Mouse (Mus musculus) heart, postnatal 10 days (tissue): ENCODE measurements around the gene Rgs8. TPM values are rescaled to one million over a fixed set of nuclear protein-coding genes. Genes with fewer than 3 reads are reported as not detected.

Source experiments
- DNase-seq, 2 experiments: peaks; one replicate each; pipeline ENCODE4 v3.0.0; 2021
- intact Hi-C: fragments of 180-260 bp; cut with DNase I; formaldehyde crosslinking; loops from one replicate; pipeline ENCODE4 v1.15.1; 2025
- total RNA-seq, 2 experiments: library from RNA; stranded (reverse); gene quantifications; 2 replicates each; pipeline ENCODE4 v1.2.3; 2021

Gene Rgs8
- total RNA-seq, 2 experiments from 2014 or later: not detected

DNA sequence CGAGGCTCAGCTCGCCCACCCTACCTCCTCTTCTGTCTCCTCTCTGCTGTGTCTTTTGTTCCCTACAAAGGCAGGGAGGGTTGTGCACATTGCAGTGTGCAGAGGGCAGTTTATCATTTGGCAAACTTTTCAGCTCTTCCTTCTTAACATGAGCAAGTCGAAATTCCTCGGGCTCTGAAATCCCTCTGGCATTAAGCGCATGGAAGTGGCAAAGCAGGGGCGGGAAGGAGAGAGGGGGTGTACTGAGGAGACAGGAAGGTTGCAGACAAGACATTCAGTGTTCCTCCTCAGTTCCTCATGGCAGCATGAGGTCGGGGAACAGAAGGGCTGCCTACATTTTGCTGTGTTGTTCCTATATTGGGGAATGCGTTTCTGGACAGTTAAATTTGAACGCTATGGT lies 19.9 kb downstream of the Rgs8 start:
- intact Hi-C loops: no loop called here
- no peak for DNase-seq

DNA sequence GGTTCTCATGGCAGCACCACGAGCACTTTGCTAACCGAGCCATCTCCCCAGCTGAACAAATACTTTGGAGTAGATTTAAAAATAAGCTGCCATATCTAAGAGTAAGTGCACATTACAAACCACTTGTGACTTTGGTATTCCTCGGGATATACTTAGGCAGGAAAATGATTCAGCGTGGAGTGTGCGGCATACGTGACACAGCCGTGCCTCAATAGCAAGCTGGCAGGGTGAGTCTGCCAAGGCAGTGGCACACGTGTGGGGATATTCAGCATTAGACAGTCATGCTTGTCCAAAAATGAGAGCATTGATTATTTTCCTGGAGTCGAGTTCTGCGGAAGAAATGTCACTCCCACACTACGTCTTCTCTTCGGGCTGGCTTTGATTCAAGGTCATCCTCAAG lies 21.1 kb downstream of the Rgs8 start:
- intact Hi-C loops: no loop called here
- no peak for DNase-seq

DNA sequence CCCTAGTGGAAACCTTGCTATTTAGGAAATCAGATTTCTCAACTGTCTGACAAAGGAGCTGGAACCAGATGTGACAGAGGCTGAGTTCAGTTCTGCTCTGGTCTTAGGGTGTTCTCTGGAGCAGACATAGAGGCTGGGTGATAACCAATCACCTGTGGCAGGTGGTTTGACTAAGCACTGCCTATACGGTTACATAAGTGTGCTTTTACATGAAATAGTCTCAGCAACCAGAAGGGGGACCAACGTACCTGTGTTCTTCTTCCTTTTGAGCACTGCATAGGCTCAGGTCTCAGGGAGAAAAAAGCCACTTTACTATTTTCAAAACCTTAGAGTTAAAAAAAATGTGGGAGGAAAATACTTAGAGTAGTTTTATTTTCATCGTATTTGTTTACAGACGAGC lies 22.8 kb downstream of the Rgs8 start:
- intact Hi-C loops: no loop called here
- DNase-seq: no peak

DNA sequence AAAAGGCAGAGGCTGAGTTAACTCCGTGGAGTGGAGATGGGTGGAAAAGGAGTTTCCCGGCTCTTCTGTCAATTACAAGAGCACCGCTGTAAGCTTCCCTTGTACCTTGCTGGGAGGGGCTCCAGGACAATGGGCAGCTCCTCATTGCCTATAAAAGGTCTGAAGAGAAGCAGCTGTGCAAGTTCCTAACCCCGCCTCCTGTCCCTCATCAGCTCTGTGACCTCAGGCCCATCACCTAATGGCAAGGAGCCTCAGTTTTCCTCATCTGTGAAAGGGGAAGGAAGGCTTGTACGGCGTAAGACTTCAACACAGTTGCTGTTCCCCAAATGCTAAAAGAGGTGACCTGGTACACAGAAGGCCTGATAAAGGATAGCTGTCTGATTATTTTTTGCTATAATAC lies 24.8 kb downstream of the Rgs8 start:
- DNase-seq: no peak
- intact Hi-C loops: no loop called here

DNA sequence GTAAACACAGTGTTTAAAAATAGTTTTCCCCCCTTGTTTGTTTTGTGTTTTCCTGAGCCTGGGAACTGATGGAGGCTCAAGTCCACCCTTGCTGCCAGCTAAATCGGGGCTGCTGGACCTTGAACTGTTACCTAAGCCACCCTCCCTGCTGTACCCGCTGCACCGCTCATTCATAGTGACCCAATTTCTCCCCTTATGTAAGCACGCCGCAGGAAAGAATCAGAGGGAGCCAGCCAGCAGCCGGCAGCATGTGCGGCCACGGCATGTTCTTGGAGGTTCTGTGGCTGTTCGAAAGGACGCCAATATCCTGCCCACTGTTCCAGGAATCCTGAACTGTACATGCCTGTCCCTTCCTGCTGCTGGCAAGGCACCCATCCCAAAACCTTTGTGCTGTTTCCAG lies 26.3 kb downstream of the Rgs8 start:
- intact Hi-C loops: no loop called here
- DNase-seq: peak; percentile 40 to 48

DNA sequence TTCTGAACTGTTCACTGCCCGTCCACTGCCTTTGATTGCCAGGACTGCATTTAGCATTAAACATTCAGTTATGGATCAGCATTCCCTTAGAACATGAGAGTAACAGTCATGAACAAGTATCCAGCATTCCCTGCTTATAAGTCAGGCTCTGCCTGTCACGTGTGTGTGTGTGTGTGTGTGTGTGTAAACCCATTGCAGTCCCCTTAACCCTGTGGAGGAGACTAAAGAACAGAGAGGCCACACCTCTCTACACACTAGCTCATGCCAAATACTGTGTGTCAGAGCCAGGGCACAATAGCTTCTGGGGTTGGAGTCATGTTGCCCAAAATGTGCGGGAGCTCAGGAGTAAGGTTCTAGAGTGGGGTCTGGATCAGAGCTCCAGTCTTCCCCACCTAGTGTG lies 26.8 kb downstream of the Rgs8 start:
- no peak for DNase-seq
- intact Hi-C loops: no loop called here

DNA sequence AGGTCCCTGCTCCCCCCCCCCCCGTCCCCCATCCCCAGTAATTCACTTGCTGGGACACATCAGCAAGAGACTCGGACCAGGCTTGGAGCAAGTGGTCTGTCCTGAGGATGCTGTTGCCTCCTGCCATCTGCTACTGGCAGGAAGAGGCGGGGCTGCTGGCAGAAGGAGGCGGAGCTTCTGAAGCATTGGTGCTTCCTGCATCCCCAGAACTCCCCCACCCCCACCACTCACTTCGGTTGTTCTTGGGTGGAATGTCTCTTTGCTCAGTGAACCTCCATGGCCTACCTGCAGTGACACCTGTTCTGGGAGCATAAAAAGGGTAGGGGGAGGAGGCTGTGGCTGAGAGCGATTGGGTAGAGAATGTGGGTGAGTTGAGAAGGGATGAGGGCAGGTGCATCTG lies 27.5 kb downstream of the Rgs8 start:
- intact Hi-C loops: no loop called here
- DNase-seq: no peak

DNA sequence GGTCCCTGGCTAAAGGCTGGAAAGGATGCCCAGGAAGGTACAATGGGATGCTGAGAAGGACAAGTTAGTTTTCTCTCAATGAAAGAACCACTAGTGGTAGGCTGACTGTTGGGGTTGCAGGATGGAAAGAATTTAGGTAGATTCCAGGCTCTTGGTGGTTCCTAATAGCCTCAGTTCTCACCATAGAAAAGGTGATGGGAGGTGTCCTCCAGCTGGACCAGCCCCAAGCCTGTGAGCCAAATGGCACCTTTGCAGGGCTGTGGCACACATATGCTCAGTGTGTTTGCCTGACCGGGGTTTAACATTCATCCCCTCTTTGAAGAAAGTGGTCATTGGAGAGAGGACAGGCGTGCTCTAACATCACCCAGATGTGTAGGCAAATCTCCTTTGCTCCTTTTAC lies 28.2 kb downstream of the Rgs8 start:
- intact Hi-C loops: no loop called here
- no peak for DNase-seq

DNA sequence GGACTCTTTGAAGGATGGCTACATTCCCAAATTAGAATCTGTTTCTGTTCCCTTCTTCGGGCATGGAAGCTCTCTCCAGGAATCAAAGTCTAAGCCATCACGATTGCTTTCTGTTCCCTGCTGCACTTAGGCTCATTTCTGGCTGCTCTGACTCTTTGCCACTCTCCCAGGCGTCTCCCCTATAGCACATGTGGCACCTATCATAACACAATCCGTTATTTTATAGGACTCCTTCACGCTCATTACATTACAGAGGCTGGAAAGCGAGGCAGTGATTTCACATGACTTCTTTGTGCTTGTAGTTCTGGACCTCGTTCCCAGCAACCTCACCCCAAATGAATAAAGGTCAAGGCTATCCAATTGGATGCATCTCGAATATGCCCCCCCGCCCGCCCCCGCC lies 30.4 kb downstream of the Rgs8 start:
- DNase-seq: no peak
- intact Hi-C loops: no loop called here

DNA sequence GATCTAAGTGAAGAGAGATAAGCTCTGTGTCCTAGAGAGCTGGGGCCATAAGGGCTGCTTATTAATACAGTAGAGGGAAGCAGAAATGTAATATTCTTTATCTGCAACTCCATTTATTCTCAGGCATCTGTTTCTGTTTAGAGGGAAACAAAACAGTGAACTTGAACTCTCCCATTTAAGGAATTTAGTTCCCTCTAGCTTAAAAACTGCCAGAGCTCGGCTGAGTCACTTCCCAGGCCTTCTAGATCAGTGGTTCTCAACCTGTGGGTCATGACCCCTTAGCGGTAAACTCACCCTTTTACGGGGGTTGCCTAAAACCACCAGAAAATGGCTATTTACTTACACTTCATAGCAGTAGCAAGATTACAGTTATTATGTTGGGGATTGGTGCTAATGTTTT lies 32.8 kb downstream of the Rgs8 start:
- intact Hi-C loops: no loop called here

DNA sequence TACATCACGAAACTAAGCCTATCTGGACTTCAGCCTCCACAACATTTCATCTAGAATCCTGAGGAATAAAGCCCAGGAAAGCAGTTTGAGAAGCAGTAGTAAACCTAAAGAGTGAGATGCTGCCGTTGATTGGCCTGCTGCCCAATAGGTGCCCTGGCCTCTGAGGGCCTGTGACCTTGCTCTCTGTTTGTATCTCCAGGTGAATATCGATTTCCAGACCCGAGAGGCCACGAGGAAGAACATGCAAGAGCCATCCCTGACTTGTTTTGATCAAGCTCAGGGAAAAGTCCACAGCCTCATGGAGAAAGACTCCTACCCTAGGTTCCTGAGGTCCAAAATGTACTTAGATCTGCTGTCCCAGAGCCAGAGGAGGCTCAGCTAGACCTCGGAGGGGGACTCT lies 39.7 kb downstream of the Rgs8 start:
- no peak for DNase-seq
- intact Hi-C loops: no loop called here

More for the DNA sequence above, 32.8 kb downstream of the Rgs8 start:
- no peak for DNase-seq

DNA sequence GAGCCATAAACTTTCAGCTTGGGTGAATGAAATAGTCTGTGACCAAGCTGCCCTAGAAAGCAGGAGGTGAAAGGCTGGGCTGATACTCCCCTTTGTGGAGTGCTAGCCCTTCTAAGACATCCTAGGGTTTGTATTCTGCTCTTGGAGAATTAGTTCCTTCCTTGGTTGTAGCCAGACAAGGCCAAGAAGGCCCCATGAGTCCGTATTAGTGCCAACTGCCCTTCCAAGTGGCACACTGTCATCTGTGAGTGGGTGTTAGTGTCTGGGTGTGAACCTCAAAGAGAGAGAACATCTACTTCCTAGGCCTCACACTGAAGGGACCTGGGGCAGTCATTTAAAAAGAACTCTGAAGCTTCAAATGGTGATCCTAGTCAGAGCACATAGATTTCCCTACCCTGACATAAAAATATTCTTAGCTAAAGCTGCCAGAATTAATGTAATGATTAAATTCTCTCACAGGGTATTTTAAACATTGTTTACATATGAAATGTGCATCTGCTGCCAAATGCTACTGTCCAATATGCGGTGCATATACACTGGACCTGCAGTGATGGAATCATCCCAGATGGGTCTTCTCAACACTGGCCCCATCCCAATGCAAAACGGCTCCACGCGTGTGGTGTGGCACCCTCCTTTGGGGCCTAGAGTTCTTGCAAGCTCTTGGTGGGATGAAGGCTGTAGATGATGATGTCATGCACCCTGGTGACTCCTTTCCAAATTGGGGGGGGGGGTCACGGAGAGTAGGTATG lies 41.7 kb downstream of the Rgs8 start:
- no peak for DNase-seq
- intact Hi-C loops: no loop called here

DNA sequence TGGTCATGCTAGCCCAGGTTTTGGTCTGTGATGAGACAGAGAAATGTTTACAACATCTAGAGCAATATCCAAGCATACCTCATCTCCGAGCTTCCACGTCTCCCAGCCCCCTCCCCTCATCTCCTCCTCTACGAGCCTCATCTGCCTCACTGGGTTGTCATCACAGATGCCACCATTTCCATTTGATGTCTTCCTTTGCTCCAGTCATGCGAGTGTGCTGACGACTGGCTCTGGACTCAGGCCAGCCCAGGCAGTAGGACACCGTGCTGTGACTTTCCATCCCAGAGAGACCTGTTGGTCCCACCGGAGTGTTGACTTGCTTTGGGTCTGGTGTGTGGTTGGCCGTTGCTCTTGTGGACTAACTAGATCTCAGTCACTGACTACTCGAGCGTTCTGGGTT lies 42.6 kb downstream of the Rgs8 start:
- DNase-seq: no peak
- intact Hi-C loops: no loop called here

DNA sequence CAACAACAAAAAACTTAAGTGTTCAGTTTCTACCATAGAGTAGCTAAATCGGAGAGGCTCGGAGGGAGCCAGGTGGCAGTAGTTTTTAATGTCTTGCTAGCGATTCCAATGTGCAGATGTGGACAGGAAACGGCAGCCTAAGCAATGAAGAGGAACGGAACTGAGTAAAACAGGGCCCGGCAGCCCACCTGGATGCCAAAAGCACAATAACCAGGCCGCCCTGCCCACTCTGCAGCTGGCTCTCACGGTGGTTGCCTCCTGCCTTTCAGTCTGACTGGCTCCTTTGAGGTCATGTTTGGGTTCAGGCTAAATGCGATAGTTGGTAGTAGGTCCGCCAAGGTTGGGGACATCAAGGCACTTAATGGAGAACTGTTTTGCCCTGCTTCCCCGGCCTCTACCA lies 43.3 kb downstream of the Rgs8 start:
- DNase-seq: no peak
- intact Hi-C loops: no loop called here

DNA sequence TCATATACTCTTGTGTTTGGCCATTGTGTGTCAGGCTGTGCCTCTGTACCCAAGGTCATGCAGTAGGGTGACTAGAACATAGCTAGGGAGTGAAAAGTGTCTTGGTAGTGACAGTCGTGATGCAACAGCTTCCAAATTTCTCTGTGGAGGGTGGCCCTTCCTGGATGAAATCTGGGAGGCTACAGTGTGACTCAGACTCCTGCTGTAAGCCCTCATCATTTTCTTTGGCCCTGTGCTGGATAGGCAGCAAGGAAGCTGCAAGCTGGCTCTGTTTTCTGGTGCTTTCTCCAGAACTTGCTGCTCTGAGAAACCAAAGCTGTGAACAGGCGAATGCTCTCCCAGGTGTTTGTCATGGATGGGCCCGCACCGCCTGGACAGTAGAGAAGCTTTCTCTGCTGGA lies 43.7 kb downstream of the Rgs8 start:
- intact Hi-C loops: no loop called here

DNA sequence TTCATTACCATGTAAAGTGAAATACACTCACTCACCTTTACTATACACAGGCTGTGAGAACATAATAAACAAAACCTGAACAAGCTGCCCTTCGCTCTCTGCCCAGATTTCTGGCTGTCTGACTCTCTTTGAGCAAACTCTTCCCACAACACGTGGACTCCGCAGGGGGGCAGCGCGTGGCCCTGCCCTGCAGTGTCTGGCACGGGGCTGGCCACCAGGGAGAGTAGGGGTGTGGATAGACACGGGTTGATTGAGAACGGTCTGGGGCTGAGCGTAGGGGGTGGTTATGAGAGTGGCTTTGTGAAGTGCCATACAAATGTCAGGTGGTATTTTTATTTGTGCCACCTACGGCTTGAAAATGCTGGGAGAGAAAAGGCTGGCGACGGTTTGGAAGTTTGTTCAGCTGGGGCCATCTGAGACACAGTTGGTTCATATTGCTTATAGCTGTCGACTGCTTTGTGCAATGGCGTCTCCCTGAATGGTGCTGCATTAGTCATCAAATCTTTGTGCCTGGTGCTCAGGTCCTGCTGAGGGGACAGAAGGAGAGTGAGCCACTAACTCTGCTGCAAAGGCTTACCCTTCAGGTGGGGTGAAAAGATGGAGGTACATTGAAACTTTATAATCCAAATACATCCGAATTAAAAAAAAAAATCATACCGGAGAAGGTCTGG lies 44.9 kb downstream of the Rgs8 start:
- no peak for DNase-seq
- intact Hi-C loops: no loop called here

More for the DNA sequence above, 43.7 kb downstream of the Rgs8 start:
- DNase-seq: no peak

DNA sequence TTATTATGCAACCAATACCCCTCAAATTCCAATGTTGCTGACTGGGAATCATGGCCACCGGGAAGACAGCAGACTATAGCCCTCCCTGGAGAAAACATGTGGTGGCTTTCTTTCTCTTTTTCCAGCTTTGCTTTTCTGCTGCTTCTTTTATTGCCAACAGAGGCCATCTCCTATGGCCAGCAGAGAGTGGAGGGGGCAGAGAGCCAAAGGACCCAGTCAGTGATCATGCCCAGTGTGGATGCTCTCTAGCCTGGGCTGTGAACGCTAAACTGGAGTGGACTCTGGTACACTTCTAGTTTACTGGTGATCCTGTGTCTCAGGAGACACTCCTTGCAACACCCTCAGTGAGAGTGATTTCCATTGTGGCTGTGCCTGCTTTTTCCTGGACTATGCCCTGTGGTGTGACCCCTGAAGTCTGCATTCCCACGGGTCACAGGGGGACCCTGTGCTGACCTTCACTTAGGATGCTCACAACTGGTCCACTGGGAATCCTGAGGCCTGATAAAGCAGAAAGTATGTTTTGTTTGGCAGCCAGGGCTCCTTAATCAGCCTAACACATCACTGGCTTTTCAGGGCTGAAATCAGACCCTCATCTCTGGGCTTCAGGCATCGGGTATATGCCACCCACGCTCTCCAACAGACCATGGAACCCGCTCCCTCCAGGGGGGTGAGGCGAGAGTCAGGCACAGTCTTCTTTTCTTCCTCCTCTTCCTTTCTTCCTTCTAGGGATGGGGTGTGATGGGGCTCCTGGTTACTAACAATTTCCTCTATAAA lies 45.7 kb downstream of the Rgs8 start:
- intact Hi-C loops: no loop called here
- no peak for DNase-seq

DNA sequence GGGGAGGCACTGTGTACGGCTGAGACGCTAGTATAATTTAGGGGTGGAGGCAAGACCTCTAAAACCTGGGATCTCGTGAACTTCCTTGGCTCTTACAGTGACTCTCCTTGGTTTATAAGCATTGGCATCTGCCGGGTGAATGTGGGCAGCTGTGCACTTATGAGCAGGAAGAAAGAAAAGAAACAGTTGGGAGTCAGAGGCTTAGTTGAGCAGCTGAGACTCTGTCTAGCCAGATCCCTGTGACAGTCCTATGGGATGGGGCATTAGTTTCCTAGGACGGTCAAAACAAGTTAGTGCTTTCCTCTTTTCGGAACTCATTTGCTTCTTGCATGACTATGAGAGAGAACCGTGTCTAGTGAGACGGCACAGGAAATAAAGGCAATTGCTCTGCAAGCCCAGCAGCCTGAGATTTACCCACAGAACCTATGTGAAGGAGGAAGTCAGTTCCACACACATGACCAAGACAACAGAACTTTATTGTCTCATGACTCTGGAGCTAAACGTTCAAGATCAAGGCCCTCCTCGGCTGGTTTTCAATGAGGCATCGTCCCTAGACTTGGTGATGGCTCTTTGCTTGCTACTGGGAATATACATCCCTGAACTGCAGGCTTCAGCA lies 47.7 kb downstream of the Rgs8 start:
- intact Hi-C loops: no loop called here
- no peak for DNase-seq

DNA sequence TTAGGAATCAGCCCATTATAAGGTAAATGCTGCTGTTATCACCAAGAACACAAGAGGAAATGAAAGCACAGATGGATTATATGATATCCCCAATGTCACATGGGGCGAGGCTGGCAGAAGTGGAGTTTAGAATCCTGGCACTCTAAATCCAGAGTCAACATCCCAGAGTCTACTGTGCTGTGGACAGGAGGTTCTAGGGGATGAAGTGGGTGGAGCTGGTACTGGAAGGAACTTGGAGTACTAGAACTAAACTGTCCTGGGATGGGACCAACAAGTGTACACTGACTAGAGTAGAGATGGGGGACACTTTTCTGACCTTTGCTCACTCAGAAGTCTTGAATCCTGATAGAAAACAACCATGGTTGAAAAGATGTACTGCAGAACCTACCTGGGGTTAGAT lies 48.6 kb downstream of the Rgs8 start:
- DNase-seq: no peak
- intact Hi-C loops: no loop called here

DNA sequence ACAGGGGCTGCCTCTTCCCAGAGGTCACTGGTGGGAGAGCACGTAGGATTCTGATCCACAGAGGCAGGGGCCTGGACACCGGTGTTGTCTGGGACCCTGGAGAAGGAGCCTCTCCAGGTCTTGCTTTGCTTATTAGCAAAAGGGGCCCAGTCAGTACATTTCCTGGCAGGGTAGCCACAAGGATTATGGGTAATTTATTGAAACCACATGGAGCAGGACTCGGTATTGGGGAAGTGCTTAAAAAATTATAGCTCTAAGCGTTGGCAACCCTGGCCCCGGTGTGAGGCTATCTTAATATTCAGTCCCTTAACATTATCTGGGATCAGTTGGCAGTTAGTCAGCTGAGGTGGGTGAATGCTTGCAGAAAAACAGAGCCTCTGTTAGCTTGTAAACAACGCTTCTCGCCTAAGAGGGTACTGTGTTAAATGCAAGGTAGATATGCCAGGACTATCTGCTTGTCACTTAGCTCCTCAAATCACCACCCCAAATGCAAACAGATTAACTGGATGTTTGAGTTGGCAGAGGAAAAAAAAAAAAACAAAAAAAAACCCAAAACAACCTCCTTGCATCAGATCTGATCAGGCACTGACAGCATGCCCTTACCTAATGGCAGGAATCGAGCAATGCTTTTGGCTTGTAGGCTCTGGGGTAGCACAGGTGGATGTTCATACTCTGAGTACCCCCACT lies 49.5 kb downstream of the Rgs8 start:
- intact Hi-C loops: no loop called here
- no peak for DNase-seq

DNA sequence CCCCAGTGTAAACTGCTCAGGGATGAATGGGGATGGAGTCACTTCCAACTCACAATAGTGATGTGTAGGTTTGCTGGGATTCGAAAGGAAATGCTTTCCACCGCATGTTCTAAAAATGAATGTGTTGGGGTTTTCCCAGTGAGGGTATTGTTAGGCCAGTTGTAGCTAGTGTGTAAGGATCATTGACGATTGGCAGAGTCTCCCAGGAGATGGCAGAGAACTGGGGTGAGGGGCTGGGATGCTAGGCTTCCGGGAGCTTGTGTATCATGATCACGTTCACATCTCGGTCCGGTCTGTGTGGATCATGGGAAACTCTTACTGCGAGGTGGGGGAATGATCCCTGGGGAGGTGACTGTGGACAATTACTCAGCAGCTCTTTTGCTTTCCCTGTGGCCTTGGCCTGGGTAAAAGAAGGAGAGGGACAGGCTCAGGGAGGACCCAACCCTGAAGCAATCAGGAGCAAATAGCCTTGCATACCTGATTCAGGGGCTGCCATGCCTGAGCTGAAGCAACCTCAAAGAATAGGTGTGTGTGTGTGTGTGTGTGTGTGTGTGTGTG lies 50.1 kb downstream of the Rgs8 start:
- peak in 1 of 2 experiments; percentile 34 for DNase-seq
- intact Hi-C loops: no loop called here
